Mouse (Mus musculus) hematopoietic stem cell, adult 5-6 weeks (primary cell): ENCODE data around the gene Cdr2. TPM values are rescaled to one million over a fixed set of nuclear protein-coding genes. Genes with fewer than 3 reads are reported as not detected.
"Not testable (repeated sequence)": the region's sequence is repeated elsewhere in the genome, so short reads cannot be mapped to it uniquely, and the experiment has no call there.

Experiments
- ATAC-seq, 2 experiments: fragments of 125-278 bp in 1 of 2; replicated peaks in 1 of 2; 2 replicates each; pipeline ENCODE4 v1.8.0; 2016 to 2017; ENCODE audit warnings: inconsistent platforms in 2 of 2, mild to moderate bottlenecking in 2 of 2, moderate number of reproducible peaks in 2 of 2, low read depth in 1 of 2, moderate TSS enrichment in 1 of 2; ENCODE audit not compliant: low FRiP score in 2 of 2, poor library complexity in 2 of 2, severe bottlenecking in 2 of 2, insufficient read depth in 1 of 2, low TSS enrichment in 1 of 2
- total RNA-seq: library from RNA; stranded (forward); fragments of 172-1452, 232-1000 nt; gene quantifications from 2 replicates; pipeline ENCODE4 v1.2.3, GENCODE M21; 2017

The Cdr2 gene
- total RNA-seq, 1 experiment from 2014 or later = 9.1 TPM

GRCm38 (mm10) chr7:120980931-120981924, 884 bp downstream of the Cdr2 start:
- ATAC-seq = peak in 1 of 2 experiments; percentile 30; a peak in 1 of 4 replicates

- ATAC-seq = no peak
These were observed 2.1 kb downstream of the Cdr2 start for GRCm38 (mm10) chr7:120980041-120980440.

GRCm38 (mm10) chr7:120977063-120977462, 5.0 kb downstream of the Cdr2 start:
- no peak for ATAC-seq

- no peak for ATAC-seq
These were observed 8.1 kb downstream of the Cdr2 start for GRCm38 (mm10) chr7:120974001-120974400.

GRCm38 (mm10) chr7:120972471-120972870, 9.6 kb downstream of the Cdr2 start:
- not testable (repeated sequence) for ATAC-seq

- no peak for ATAC-seq
These were observed 12.0 kb downstream of the Cdr2 start for GRCm38 (mm10) chr7:120970112-120970511.

- ATAC-seq = no peak
These were observed 12.9 kb downstream of the Cdr2 start for GRCm38 (mm10) chr7:120969221-120969620.

GRCm38 (mm10) chr7:120963126-120963525, 19.0 kb downstream of the Cdr2 start:
- ATAC-seq = no peak

GRCm38 (mm10) chr7:120961893-120962292, 20.2 kb downstream of the Cdr2 start:
- no peak for ATAC-seq

- ATAC-seq = no peak
These were observed 21.5 kb downstream of the Cdr2 start for GRCm38 (mm10) chr7:120960601-120961000.

GRCm38 (mm10) chr7:120960116-120960515, 22.0 kb downstream of the Cdr2 start:
- ATAC-seq = no peak

- not testable (repeated sequence) for ATAC-seq
These were observed 28.5 kb downstream of the Cdr2 start for GRCm38 (mm10) chr7:120953591-120953990.

- no peak for ATAC-seq
These were observed 38.1 kb downstream of the Cdr2 start for GRCm38 (mm10) chr7:120943936-120944509.

GRCm38 (mm10) chr7:120942506-120942905, 39.6 kb downstream of the Cdr2 start:
- no peak for ATAC-seq

GRCm38 (mm10) chr7:120941214-120941613, 40.9 kb downstream of the Cdr2 start:
- ATAC-seq = no peak

- ATAC-seq = no peak
These were observed 41.8 kb downstream of the Cdr2 start for GRCm38 (mm10) chr7:120940343-120940742.

- ATAC-seq = no peak
These were observed 43.9 kb downstream of the Cdr2 start for GRCm38 (mm10) chr7:120938206-120938605.

- ATAC-seq = no peak
These were observed 45.6 kb downstream of the Cdr2 start for GRCm38 (mm10) chr7:120936522-120936921.
